Mouse (Mus musculus) v-Abl transformed pro-B cells (cell line): ENCODE results near the gene Arpc4.

Experiments used
- in situ Hi-C, 2 experiments: fragments of 400-800 bp; cut with MboI; formaldehyde crosslinking; loops; one replicate each; pipeline ENCODE4 v1.15.1; 2025; ENCODE audit not compliant: unreplicated experiment in 2 of 2

Arpc4 gene

DNA sequence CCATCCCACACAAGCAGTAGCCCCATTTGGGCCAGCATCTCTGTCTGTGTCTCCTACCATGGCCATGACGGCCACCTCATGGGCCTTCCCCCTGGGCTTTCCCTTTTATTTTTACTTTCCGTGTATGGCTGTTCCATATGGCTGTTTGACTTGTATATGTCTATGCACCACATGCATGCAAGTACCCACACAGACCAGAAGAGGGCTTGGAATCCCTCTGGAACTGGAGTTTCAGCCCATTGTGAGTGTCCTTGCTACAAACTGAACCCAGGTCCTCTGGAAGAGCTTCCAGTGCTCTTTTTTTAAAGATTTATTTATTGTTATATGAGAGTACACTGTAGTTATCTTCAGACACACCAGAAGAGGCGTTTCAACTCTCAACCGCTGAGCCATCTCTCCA, 16.4 kb upstream of the Arpc4 start:
- in situ Hi-C loops = no loop called here

DNA sequence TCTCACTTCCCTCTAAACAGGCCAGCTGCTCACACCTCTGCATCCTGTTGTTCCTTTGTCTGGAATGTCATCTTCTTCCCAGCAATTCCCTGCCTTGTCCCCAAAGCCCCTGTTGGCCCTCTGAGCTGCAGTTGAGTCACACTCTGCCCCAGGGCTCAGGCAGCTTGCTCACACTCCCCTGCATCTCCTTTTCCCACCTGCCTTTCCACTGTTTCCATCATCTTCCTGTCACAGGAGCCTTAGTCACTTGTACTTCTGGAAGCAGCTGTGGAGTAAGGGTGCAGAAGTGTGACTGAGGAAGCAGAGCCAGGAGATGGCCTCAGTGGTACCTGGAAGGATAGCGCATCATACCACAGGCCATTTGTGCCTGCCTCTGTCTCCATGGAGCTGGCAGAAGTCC, 15.7 kb upstream of the Arpc4 start:
- in situ Hi-C loops = no loop called here

DNA sequence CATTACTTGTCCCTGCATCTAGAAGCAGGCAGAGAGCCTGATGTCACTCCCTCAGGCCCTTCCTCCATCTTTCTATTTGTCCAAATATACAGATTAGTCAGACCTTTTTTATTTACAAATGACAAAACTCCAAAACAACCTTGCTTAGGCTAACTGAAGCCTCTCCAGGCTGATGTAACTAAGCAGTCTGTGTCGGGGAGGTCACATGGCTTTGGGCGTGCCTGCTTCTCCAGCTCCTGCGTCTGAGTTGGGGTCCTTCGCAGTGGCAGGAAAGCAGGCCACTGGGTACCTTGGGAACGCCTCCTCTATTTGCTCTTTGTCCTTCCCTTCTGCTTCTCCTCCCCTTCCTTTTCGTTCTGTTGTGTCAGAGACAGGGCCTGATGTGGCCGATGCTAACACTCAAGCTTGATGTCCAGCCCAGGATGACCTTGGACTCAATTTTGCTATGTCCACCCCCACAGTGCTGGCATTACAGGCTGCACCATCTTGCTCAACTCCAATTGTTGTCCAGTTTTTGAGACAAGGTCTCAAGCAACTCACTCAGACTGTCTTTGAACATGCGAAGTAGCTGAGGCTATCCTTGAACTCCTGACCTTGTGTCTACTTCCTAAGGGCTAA, 13.3 kb upstream of the Arpc4 start:
- in situ Hi-C loops = no loop called here

DNA sequence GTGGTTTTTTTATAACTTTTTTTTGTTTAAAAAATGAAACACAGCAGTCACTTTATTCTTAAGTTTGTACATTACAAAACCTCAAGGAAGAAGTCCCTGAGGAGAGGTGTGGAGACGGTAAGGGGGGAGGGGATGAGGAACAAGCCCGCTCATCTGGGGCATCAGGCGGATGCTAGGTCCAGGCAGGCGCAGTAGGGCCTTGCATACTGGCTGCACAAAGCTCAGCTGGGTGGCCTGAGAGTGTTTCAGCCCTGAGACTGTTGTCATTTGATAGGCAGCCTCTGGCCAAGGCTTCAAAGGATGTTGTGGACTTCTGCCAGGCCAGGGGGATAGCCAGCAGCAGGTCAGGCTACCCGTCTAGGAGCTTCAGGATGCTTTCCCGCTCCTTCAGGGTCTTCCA, 11.3 kb upstream of the Arpc4 start:
- in situ Hi-C loops = no loop called here

DNA sequence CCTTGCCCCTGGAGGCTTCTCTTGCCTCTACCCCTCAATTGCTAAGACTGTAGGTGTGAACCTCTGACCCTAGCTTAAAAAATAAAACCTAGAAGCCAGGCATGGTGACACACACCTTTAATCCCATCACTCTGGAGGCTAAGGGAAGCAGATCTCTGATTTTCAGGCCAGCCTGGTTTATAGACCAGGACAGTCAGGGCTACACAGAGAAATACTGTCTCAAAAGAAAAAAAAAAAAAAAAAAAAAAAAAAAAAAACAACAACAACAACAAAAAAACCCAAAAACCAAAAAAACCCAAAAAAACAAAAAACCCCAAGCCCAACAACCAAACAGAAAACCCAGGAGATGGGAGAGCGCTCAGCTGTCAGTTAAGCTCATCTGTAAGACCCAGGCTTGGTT, 10.3 kb upstream of the Arpc4 start:
- in situ Hi-C loops = no loop called here

DNA sequence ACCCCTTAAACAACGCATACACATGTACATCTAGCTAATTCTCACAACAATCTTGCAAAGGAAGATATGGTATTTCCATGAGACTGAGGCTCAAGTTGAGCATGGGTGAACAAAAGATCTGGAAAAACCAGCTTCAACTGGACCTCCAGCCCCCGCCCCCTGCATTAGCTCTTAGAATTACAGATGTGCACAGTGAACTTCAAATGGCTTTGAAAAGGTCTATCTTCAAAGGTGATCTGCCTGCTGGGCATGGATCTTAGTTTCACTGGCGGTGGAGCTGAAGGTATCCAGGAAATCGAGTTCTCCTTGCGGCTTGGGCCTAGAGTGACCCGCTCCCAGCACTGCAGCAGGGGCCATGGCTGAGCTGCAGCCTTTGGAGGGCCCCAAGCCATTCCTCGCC, 9.8 kb upstream of the Arpc4 start:
- in situ Hi-C loops = no loop called here

DNA sequence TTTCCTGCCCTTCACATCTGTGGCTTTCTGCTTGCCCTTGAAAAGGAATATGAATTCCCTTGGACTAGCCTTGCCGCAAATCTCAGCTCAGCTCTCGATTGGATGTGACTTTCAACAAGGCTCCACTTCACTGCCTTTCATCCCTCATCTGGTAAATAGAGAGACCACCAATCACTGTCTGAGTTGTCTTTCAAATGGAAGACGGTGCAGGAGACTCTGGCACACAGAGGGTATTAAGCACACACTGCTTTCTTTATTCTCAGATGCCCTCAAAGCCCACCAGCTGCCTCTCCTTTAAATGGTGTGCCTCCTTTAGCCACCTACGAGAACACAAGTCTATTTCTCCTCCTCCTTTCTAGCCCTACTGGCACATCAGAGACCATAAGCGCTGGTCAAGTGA, 9.3 kb upstream of the Arpc4 start:
- in situ Hi-C loops = no loop called here

DNA sequence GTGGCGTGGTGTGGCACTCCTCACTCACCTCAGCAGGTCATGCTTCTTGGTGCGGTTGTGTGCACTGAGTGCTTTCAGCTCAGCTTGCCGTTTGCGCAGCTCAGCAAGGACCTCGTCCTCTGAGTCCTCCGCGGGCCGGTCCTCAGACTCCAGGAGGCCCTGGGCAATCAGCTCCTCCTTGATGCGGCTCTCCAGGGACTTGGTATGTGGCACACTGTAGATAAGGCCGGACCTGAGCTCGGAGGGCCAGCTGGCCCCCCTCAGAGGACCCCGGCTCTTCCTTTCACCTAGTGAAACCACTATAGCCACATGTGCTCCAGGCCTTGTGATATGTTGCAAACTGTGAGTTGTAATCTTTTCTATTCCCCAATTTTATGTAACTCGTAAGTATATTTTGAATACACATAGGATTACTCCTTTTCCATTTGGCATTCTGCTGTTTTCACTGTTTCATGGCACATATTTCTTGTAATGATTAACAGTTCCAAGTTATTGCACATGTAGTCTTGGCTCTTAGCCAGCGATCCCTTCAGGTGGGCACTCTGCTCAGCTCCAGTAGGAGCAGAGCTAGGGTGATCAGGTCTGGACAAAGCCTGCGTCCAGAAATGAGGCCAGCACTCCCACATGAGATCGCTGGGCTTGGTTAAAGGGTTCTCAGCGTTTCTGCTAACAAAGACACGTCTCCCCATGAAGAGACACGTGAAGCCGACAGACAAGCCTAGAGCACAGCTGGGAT, 7.6 kb upstream of the Arpc4 start:
- in situ Hi-C loops = no loop called here

DNA sequence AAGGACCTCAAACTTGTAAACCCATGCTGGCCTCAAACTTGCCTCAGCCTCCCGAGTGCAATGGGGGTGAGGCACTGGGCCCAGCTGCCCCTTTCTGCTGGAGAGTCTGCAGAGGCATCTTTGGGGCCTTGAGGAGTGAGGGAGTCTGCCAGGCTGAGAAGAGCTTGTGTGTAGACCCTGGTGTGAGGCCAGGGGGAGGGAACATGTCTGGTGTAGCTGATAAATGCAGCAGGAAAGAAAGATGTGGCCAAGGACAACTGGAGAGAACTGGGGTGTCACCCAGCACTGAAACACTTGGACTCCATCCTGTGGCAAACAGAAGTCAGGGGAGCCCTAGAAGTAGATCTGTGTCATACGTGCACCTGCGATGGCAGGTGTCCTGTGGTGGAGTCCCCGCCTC, 4.4 kb upstream of the Arpc4 start:
- in situ Hi-C loops = no loop called here

DNA sequence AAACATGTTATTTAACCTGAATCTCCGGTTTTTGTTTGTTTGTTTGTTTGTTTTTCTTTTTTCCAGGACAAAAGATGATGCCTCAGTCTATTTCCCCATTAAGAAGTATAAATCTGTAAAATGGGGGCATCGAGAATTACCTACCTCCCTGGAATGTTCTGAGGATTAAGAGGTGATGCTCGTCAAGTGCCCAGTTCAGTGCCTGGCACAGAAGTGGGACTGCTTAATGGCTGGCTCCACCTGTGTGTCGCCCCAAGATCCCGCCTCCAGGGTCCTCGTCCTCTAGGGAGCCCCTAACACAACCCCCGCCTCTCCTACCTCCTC, 781 bp upstream of the Arpc4 start:
- in situ Hi-C loops = loop anchor here (5.0 kb wide), 1 partner anchor 50 kb away; the partner anchor contains the start of gene Ogg1 (in 2 of the 2)

DNA sequence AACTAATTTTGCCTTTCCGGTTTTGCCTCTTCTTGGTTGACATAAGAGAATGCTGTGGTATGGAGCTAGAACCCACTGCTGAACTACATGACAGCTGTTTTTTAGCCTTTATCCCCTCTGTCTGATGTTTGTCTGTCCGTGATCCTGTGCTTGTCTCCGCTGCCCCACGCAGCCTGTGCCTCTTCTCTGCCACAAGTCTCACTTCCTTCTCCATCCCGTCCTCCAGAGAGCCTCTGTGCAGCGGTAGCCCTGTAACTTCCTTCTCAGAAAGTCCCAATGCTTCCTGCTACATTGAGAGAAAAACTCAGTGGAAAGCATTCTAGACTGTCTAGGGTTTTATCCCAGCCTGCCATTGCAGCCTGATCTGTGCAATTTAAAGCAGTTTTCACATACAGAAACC, 1.3 kb downstream of the Arpc4 start:
- in situ Hi-C loops = loop anchor here (5.0 kb wide), 1 partner anchor 52 kb away; the partner anchor contains the start of gene Ogg1 (in 2 of the 2)

DNA sequence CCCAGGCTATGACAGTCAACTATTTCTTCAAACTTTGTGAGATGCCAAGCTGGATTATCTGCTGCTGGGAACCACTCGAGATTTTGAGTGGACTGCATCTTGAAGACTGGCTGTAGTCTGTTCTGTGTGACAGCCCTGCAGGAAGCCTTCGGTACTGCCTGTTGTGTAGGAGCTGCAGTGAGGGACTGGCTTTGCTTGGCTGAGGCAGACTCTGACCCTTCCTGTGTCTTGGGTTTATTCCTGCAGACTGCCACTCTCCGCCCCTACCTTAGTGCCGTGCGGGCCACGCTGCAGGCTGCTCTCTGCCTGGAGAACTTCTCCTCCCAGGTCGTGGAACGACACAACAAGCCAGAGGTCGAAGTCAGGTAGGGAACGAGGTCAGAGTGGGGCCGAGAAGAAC, 2.6 kb downstream of the Arpc4 start:
- in situ Hi-C loops = loop anchor here in 1 of 2 experiments (10.0 kb wide), 1 partner anchor 336 kb away; the partner anchor contains the start of gene Thumpd3

DNA sequence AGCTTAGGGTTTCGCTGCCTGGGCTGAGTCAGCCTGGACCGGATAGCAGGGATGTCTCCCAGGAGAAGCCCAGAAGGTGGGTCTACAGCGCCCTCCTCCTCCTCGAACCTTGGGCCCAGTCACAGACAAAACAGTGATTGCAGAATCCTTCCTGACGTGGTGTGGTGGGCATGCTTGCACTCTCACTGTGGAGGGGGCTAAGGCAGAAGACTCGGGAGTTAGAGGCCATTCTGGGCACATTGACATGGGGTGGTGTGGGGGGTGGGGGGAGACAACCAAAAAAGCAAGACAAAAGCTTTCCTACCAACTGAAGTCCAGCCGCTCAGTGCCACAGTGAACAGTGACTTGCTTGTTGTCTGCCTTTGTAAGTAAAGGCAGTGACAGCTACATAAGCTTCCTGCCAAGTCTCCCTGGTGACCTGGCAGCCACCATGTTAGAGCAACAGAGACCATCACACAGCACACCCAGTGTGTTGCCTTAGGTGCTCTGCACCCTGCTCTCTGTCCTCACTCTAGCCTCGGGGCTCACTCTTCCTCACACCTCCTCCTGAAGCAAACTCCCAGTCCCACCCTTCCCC, 6.5 kb downstream of the Arpc4 start:
- in situ Hi-C loops = loop anchor here in 1 of 2 experiments (10.0 kb wide), 1 partner anchor 340 kb away; the partner anchor contains the start of gene Thumpd3

DNA sequence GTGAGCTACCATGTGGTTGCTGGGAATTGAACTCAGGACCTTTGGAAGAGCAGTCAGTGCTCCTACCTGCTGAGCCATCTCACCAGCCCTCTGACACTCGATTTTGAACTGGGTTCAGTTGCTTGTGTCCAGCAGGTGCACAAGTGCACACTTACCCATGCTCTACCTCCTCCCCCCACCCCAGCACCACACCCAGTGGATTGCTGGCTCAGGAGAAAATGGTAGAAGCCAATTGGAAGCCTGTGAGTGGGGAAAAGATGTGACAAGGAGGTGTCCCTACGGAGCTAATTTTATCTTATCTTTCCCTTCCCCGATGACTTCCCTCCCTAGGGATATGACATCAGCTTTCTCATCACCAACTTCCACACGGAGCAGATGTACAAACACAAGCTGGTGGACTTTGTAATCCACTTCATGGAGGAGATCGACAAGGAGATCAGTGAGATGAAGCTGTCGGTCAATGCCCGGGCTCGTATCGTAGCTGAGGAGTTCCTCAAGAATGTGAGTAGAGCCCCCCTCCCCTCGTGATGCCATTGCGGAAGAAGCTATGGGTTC, 7.3 kb downstream of the Arpc4 start:
- in situ Hi-C loops = loop anchor here in 1 of 2 experiments (10.0 kb wide), 1 partner anchor 340 kb away; the partner anchor contains the start of gene Thumpd3

DNA sequence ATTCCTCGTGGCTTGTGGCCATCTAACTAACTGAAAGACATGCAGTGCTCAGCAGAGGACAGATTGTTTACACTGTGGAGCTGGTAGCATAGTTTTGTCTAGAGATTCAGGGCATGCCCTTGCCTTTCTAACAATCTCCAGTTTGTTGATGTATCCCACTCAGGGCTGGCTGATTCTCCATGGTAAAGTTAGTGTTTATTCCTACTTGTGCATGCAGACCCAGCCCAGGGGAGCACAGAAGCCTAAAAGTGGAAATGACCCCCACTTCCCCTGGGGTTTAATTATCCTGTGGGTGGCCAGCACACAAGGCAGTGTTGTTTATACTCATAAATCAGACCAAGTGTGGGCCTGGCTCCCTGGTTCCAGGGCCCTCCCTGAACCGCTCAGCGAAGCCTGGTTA, 8.1 kb downstream of the Arpc4 start:
- in situ Hi-C loops = loop anchor here in 1 of 2 experiments (10.0 kb wide), 1 partner anchor 341 kb away; the partner anchor contains the start of gene Thumpd3

DNA sequence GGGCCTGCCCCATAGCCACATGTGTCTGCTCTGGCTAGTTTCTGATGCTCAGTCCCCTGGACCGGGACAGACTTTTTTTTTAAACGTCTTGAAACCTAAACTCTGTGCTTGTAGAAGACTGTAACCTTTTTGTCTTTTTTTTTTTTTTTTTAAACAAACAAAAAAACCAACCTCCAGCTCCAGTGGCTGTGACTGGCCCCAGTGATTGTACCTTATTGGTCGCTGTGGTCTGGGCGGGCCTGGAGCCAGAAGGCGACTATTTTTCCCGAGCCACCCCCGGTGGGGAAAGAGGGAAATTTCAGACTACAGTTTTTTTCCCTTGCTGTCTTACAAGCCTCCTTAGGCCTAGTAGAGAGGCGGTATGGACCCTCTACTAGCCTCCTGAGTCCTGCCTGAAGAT, 11.0 kb downstream of the Arpc4 start, which contains the start of gene Ttll3:
Gene Ttll3 (plus strand): TSS at position 301 of the 400 bp plus-strand sequence.
- in situ Hi-C loops = loop anchor here in 1 of 2 experiments (10.0 kb wide), 1 partner anchor 344 kb away; the partner anchor contains the start of gene Thumpd3

DNA sequence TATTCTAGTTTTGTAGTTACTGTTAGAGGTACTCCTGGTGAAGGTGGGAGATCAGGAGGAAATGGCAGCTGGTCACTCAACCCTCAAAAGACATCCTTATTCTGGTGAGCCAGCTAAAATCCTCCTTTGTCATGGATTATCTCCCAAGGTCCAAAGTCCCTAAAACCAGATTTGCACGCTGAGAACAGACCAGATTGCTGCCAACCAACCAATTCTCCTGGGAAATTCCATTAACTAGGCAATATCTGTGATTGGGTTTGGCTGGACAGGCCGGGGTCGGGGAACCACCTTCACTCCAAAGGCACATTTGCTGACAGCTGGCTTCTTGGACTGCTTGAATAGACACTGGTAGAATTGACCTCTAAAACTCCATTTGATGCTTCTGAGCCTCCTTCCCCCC, 12.8 kb downstream of the Arpc4 start:
- in situ Hi-C loops = no loop called here

DNA sequence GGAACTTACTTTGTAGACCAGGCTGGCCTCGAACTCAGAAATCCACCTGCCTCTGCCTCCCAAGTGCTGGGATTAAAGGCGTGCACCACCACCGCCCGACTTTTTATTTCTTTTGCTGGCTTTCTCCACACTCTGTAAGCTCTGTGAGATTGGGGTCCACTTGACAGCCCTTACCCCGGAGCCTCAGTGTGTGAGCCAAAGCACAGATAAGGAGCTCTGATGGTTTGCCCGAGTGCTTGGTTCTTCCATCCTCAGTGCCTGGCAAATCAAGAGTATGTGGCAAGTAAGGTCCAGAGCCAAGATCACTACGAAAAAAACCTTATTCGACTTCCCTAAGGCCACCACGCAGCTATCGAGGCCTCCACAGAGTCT, 14.1 kb downstream of the Arpc4 start:
- in situ Hi-C loops = no loop called here

DNA sequence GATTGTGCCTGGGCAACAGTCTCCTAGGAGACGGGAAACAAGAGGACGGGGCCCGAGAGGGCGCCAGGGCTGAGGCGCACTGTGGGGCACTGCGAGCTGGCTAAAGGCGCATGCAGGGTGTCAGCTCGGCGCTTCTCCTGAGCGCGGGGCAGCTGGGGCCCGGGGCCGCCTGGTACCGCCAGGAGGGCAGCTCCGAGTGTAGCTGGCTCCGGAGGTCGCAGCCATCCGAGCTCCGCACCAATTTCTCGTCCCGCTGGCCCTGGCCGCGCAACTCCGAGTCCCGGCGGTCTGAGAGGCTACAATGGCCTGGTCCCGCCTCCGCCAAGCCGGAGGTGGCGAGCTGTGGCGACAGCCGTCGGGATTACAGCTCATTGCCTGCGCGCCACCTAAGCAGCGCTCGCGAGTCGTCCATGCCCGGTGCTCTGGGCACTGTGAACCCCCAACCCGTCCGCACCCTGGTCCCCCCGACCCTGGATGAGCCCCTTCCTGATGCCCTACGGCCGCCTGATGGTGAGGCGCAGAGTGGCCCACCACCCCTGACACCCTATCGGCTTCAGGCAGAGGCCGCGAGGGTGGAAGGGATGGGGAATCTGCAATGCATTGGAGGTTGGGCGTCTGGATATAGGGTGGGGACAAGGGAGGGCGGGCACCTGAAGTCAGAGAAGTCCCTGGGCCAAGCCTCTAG, 14.6 kb downstream of the Arpc4 start:
- in situ Hi-C loops = no loop called here

DNA sequence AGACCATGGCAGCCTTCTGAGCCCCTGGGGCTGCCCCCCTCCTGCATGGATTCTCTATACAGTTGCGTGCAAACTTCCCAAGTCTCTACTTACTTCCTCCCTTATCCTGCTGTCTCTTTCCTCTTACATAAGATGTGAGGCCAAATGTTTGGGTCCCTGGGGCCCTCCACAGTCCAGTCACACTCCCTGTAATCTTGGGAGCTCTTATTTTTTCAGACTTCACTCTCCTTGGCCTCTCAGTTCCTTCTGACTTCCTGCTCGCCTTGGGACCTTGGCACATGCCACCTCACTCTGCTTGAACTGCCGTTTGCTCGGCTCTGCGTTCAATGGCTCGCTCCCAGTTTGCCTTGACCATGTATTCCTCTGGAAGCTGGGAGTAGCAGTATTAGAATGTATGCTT, 16.0 kb downstream of the Arpc4 start:
- in situ Hi-C loops = no loop called here

DNA sequence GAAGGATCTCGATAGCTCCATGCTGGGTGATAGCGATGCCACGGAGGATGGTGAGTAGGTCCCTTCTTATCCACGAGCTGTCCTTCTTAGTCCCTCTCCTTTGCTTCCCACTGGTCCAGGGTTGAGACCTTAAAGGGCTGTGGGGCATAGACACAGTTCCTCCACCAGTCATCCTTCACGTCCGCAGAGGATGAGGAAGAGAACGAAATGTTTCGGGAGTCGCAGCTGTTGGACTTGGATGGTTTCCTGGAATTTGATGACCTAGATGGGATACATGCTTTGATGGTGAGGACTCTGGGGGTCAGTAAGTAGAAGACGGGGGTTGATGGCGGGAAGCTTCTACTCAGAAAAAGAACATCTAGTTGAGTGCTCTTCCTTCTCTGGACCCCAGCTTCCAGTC, 16.9 kb downstream of the Arpc4 start:
- in situ Hi-C loops = no loop called here
